Mouse (Mus musculus) C2C12 (cell line): ENCODE measurements around the gene Ift140. TPM values are rescaled to one million over a fixed set of nuclear protein-coding genes. Genes with fewer than 3 reads are reported as not detected.

Experiments used
- H3K27me3 ChIP-seq: one replicate; pipeline ENCODE4 v1.6.1; 2011; ENCODE audit not compliant: control insufficient read depth, insufficient read depth, insufficient read length
- H3K36me3 ChIP-seq: one replicate; pipeline ENCODE4 v1.6.1; 2011; ENCODE audit not compliant: control insufficient read depth, insufficient read depth
- H3K4me3 ChIP-seq: one replicate; pipeline ENCODE4 v1.5.1; 2011; ENCODE audit warnings: mild to moderate bottlenecking, control low read depth; ENCODE audit not compliant: poor library complexity, insufficient read depth, severe bottlenecking
- H3K79me2 ChIP-seq: one replicate; pipeline ENCODE4 v1.6.1; 2011; ENCODE audit not compliant: control insufficient read depth, insufficient read depth
- H3K79me3 ChIP-seq: one replicate; pipeline ENCODE4 v1.6.1; 2011; ENCODE audit warnings: low read depth, control low read depth
- H3ac ChIP-seq: one replicate; pipeline ENCODE3; 2011; ENCODE audit warnings: low read depth; ENCODE audit not compliant: control insufficient read depth, insufficient read length
- CEBPB ChIP-seq: IDR thresholded peaks from one replicate; pipeline ENCODE4 v1.6.1; 2011; ENCODE audit warnings: low read depth, mild to moderate bottlenecking, control low read depth, moderate library complexity
- CTCF ChIP-seq: IDR thresholded peaks from one replicate; pipeline ENCODE4 v1.5.1; 2011; ENCODE audit not compliant: control insufficient read depth, insufficient read depth, insufficient read length
- FOSL1 ChIP-seq: IDR thresholded peaks from one replicate; pipeline ENCODE4 v1.8.0; 2011; ENCODE audit warnings: mild to moderate bottlenecking, low read length; ENCODE audit not compliant: poor library complexity, insufficient read depth, severe bottlenecking
- MAX ChIP-seq: IDR thresholded peaks from one replicate; pipeline ENCODE4 v1.6.1; 2011; ENCODE audit warnings: mild to moderate bottlenecking, control low read depth
- MYOD1 ChIP-seq: IDR thresholded peaks from one replicate; pipeline ENCODE4 v1.6.1; 2011; ENCODE audit warnings: low read depth; ENCODE audit not compliant: control insufficient read depth, insufficient read length
- MYOG ChIP-seq: IDR thresholded peaks from one replicate; pipeline ENCODE4 v1.6.1; 2011; ENCODE audit not compliant: control insufficient read depth, insufficient read length; ENCODE audit errors: extremely low read depth
- USF1 ChIP-seq: IDR thresholded peaks from one replicate; pipeline ENCODE4 v1.6.1; 2011; ENCODE audit warnings: low read depth, mild to moderate bottlenecking, control low read depth, moderate library complexity
- polyA plus RNA-seq: library from polyadenylated mRNA; unstranded; fragments of >200 nt; fragmentation: generic; extraction: Trizol; gene quantifications from one replicate; pipeline ENCODE4 v1.2.1, GENCODE M21; 2012; ENCODE audit warnings: missing spikeins

The Ift140 gene
- polyA plus RNA-seq, 1 experiment: 7.5 TPM

GRCm38 (mm10) chr17:25045281-25045680 is 29.4 kb downstream of the Ift140 start:
- H3K36me3 ChIP-seq: no peaks in the 10 kb centered on the region
- no peak for TF ChIP-seq CTCF
- TF ChIP-seq MYOD1: no peak
- TF ChIP-seq MYOG: no peak
- TF ChIP-seq USF1: no peak
- no peak for TF ChIP-seq CEBPB
- TF ChIP-seq MAX: no peak
- no peaks in the 10 kb centered on the region for H3K27me3 ChIP-seq
- no peak overlapping the region for H3K4me3 ChIP-seq
- H3K79me3 ChIP-seq: no peaks in the 10 kb centered on the region
- H3ac ChIP-seq: no peak overlapping the region
- no peaks in the 10 kb centered on the region for H3K79me2 ChIP-seq

- TF ChIP-seq CEBPB: no peak
- no peak for TF ChIP-seq MYOD1
- TF ChIP-seq USF1: no peak
- TF ChIP-seq MYOG: no peak
- TF ChIP-seq MAX: no peak
- no peak for TF ChIP-seq CTCF
- no peak for TF ChIP-seq FOSL1
- Histone ChIP-seq H3K36me3 (no peaks in the 10 kb centered on the region), H3K79me3 (no peaks in the 10 kb centered on the region), H3K79me2 (no peaks in the 10 kb centered on the region), H3ac (no peak overlapping the region), H3K4me3 (no peak overlapping the region), H3K27me3 (no peaks in the 10 kb centered on the region)
Observed at GRCm38 (mm10) chr17:25047143-25047542, 31.3 kb downstream of the Ift140 start.

DNA sequence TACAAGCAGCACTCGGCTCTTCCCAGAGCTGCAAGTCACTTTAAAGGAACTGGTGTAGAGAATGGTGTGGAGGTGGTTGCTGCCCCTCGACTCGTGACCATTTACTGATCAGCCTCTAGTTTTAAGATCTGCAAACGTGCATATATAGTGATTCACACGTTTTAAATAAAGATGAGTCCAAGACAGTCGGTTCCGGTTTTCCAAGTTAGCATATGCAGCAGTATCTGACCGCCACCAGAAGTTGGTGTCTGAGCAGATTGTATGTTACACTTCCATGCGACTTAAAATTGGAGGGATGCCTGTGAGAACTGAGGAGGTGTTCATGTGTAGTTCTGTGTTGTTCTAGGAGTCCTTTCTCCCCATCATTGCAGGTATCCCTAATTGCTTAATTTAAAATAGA is 37.4 kb downstream of the Ift140 start:
- Histone ChIP-seq H3K79me3 (no peaks in the 10 kb centered on the region), H3K36me3 (no peaks in the 10 kb centered on the region), H3K4me3 (no peak overlapping the region), H3K79me2 (no peaks in the 10 kb centered on the region), H3ac (no peak overlapping the region), H3K27me3 (no peaks in the 10 kb centered on the region)
- TF ChIP-seq CEBPB: no peak
- no peak for TF ChIP-seq MYOD1
- no peak for TF ChIP-seq CTCF
- no peak for TF ChIP-seq MAX
- TF ChIP-seq FOSL1: no peak
- TF ChIP-seq MYOG: no peak
- TF ChIP-seq USF1: no peak

DNA sequence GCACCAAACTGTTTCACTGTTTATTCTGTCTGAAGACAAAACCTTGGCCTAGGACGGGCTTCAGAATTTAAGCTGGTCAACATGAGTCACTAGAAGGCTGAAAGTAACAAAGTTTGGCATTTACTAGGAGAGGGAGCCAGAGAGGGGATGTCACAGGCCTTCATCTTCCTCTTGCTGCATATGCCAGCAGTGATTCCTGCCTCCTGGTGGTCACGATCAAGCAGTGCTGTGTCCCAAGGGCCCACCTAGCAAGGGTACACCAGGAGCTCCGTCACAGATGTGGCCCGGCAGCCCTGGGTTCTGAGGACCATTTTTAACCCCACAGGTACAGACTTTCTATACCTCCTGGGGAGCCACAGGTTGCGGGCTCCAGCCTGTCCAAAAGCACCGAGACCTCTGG is 41.2 kb downstream of the Ift140 start:
- H3ac ChIP-seq: no peak overlapping the region
- TF ChIP-seq MAX (no peak), FOSL1 (no peak), MYOD1 (no peak), CTCF (no peak), USF1 (no peak), CEBPB (no peak), MYOG (no peak)
- H3K4me3 ChIP-seq: no peak overlapping the region
- H3K36me3 ChIP-seq: no peaks in the 10 kb centered on the region
- H3K27me3 ChIP-seq: no peaks in the 10 kb centered on the region
- H3K79me3 ChIP-seq: no peaks in the 10 kb centered on the region
- no peaks in the 10 kb centered on the region for H3K79me2 ChIP-seq

- no peaks in the 10 kb centered on the region for H3K36me3 ChIP-seq
- TF ChIP-seq MYOG: no peak
- no peak for TF ChIP-seq CTCF
- no peak for TF ChIP-seq FOSL1
- no peak for TF ChIP-seq MAX
- no peak for TF ChIP-seq CEBPB
- no peak for TF ChIP-seq MYOD1
- TF ChIP-seq USF1: no peak
- H3K4me3 ChIP-seq: no peak overlapping the region
- H3K79me2 ChIP-seq: no peaks in the 10 kb centered on the region
- H3K79me3 ChIP-seq: no peaks in the 10 kb centered on the region
- no peaks in the 10 kb centered on the region for H3K27me3 ChIP-seq
- H3ac ChIP-seq: no peak overlapping the region
Observed at GRCm38 (mm10) chr17:25063261-25063660, 47.4 kb downstream of the Ift140 start.

DNA sequence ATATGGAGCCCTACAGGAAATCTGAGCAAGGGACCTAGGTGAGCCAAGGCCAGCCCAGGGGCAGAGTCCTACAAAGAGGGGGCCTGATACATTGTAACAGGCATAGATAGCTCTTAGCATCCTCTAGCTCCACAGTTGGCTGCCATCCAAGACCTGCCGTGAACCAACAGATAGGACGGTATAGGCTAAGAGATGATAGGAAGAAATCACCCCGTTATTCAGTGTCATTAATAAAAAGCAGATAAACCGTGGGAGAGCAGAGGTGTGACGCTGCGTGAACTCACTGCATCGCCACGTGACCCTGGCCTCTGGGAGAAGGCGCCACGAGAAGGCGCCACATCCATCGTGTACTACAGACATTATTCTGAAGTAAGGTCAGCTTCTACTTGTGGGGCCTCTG is 48.0 kb downstream of the Ift140 start:
- no peak overlapping the region for H3K4me3 ChIP-seq
- H3K27me3 ChIP-seq: no peaks in the 10 kb centered on the region
- no peaks in the 10 kb centered on the region for H3K79me3 ChIP-seq
- H3ac ChIP-seq: no peak overlapping the region
- H3K79me2 ChIP-seq: no peaks in the 10 kb centered on the region
- no peaks in the 10 kb centered on the region for H3K36me3 ChIP-seq
- TF ChIP-seq MYOD1 (no peak), FOSL1 (no peak), USF1 (no peak), CEBPB (no peak), MYOG (no peak)
